Mouse (Mus musculus): ENCODE measurements around the gene Vmn1r234. TPM values are rescaled to one million over a fixed set of nuclear protein-coding genes. Genes with fewer than 3 reads are reported as not detected.
"Not testable (repeated sequence)": the region's sequence is repeated elsewhere in the genome, so short reads cannot be mapped to it uniquely, and the experiment has no call there.

Gene Vmn1r234
- total RNA-seq (2021): not detected
- long read RNA-seq: 0 reads

- no peak for DNase-seq (ENCODE audit: low spot score in 2 of 2)
These were observed at the start of gene Vmn1r234 for GRCm38 (mm10) chr17:21225787-21226186. Gene Vmn1r234 (plus strand): TSS chr17:21226087.

DNA sequence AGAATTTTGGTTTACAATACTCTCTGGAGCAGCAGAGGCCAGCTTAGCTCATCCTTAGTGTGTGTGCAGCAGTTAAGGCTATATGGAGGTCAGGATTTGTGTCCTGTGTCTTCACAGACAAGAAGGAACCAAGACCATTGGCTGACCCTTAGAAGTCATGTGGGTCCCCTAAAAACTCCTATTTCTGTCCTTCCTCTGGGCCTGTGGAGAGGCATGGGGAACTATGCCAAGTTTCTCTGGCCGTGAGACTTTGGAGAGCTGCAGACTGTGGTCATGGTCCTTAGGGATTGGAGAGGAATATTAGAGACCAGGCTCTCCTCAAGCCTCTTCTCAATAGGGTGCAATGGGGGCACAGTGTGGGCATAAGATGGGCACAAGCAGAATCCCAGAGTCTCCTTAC lies 14.8 kb upstream of the Vmn1r234 start:
- DNase-seq (ENCODE audit: low spot score in 2 of 2): not testable (repeated sequence)

DNA sequence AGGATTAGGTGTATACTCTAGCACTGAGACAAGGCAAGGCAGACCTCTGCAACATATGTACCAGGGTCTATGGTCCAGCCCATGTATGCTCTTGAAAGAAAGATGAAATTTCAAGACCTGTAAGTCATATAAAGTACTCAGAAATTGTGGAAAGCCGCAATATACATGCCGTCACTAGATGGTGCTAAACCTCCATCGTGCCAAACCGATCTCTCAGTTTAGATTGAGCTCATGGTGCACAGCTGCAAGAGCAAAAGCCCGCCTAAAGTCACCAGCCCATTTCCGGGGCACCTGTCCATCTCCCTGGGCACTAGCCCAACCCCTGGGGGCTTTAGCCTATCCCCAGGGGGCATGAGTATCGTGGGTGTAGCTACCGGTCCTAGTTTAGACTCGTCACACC lies 5.8 kb downstream of the Vmn1r234 start:
- DNase-seq (ENCODE audit: low spot score in 2 of 2): peak; percentile 57 to 62

DNA sequence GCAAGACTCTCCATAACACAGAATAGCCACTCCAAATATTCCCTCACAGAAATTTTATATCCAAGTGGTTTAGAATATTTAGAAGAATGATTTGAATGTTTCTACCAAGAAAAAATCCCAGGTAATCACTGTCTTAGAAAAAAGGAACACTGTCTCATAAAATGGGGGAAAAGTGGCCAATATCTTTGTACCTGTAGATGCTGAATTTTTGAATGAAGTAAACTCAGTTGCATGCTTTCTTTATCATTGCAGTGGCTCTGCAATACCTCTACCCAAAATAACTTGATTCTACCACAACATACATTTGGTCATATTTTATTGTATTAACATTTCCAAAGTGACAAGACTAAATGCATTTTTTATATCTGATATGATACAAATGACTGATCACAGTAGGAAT lies 30.2 kb downstream of the Vmn1r234 start, which contains the start of gene Vmn1r235:
TSS of gene Vmn1r235 (plus strand) at position 301 of the 400 bp plus-strand sequence.
- DNase-seq (ENCODE audit: low spot score in 2 of 2): no peak

GRCm38 (mm10) chr17:21272103-21272502 lies 46.2 kb downstream of the Vmn1r234 start:
- DNase-seq (ENCODE audit: low spot score in 2 of 2): peak; percentile 30 to 50

DNA sequence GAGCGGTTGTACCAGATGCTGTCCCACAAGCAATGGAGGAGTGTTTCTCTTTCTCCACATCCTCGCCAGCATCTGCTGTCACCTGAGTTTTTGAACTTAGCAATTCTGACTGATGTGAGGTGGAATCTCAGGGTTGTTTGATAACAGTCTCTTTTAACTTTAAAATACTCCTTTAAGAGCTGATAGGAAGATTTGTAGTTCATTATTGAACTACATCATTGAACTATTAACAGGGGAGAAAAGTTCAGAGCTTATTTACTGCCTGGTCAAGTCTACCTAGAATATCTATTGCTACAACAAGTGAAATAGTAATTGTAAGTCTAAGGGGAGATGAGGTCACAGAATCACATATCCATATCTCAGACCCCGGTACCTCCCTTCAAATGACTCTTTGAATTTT lies 56.8 kb downstream of the Vmn1r234 start, which contains the start of gene Vmn1r236:
TSS of gene Vmn1r236 (plus strand) at position 301 of the 400 bp plus-strand sequence.
- no peak for DNase-seq (ENCODE audit: low spot score in 2 of 2)

DNA sequence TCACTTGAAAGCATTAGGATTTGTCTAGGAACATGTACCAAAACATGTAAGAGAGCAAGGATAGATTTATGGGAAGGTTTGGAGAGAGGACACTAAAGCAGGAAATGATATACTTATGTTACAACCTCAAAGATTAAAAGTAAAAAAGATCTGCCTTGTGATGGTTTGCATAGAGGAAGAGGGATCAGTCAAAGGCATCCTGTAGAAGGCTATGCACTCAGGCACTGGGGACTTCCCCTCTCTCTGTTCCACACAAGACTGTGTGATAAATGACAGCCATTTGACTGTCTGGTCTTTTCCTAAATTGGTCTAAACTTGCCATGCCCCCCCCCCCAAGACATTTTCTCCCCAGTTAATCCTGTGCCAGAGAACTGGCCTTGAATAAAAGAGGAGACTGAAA lies 58.5 kb downstream of the Vmn1r234 start:
- DNase-seq (ENCODE audit: low spot score in 2 of 2): no peak

Small RNA genes within 50 kb of the gene (microRNA-seq; reads per million reads assigned to microRNA genes)
- 0 reads per million in 2 experiments for gene Gm26384

Other genes starting within 250 kb of the Vmn1r234 start
- gene Vmn1r233, start 229.6 kb upstream of the Vmn1r234 start, total RNA-seq (2021): not detected
- 10 to 100 TPM; 24.8 to 27.2 TPM for gene Zfp160, start 217.2 kb upstream of the Vmn1r234 start, total RNA-seq (2021)
- gene Vmn1r235, start 30.3 kb downstream of the Vmn1r234 start, total RNA-seq (2021): not detected
- gene Vmn1r236, start 56.9 kb downstream of the Vmn1r234 start, total RNA-seq (2021): not detected
- not detected for gene Vmn1r237, start 85.8 kb downstream of the Vmn1r234 start, total RNA-seq (2021)
- gene Zfp677, start 157.7 kb downstream of the Vmn1r234 start, total RNA-seq (2021): 1 to 10 TPM; 2.1 TPM
- gene Zfp54, start 197.1 kb downstream of the Vmn1r234 start, total RNA-seq (2021): 1 to 10 TPM; 1.6 TPM
- gene Zfp51, start 224.3 kb downstream of the Vmn1r234 start, total RNA-seq (2021): 1 to 10 TPM; 3.3 to 3.5 TPM

All from layer of hippocampus, postnatal 10 days (tissue).